Mouse (Mus musculus) layer of hippocampus, postnatal 10 days (tissue): ENCODE measurements around the gene Plekhg2. TPM values are rescaled to one million over a fixed set of nuclear protein-coding genes. Genes with fewer than 3 reads are reported as not detected.

ENCODE experiments used
- DNase-seq, 2 experiments: peaks; one replicate each; pipeline ENCODE4 v3.0.0; 2021; ENCODE audit warnings: low spot score in 2 of 2
- total RNA-seq, 2 experiments: library from RNA; stranded (reverse); gene quantifications; 2 replicates each; pipeline ENCODE4 v1.2.3; 2021

Gene Plekhg2
- total RNA-seq, 2 experiments from 2014 or later, result 13.5 to 13.6 TPM

DNA sequence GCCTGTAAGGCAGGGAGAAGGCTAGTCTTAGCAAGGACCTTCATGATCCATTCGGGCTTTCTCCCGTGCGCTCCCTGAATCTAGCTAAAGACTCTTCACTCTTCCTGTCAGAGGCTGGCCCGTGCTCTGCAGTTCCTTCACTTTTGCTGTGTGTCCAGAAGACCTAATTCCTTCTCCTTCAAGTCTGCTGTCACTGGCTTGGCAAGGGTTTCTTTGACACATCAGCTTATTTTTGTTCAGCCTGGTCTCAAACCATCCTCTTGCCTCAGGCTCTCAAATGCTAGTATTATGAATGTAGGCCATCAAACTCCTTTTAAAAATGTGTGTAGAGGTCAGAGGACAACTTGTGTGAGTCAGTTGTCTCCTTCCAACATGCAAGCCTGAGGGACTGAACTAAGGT, 11.2 kb upstream of the Plekhg2 start:
- no peak for DNase-seq

DNA sequence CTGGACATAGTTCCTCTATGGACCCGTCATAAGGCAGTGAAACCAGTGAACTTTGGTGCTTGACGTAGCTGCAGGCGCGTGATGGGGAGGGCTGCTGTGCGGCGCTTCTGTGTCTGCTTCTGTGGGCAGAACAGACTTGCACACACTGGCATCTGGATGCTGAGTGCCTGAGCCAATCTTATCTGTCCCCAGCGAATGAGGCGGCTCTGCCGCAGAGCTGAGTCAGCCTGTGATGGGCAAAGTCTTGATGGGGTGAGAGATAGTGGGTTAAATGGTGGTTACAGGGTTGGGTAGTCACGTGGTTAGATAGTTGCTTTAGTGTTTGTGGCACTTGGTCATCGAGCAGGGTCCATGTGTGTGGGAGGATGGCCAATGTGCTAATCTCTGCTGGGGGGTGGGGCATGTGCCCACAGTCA, 10.6 kb upstream of the Plekhg2 start:
- no peak for DNase-seq

DNA sequence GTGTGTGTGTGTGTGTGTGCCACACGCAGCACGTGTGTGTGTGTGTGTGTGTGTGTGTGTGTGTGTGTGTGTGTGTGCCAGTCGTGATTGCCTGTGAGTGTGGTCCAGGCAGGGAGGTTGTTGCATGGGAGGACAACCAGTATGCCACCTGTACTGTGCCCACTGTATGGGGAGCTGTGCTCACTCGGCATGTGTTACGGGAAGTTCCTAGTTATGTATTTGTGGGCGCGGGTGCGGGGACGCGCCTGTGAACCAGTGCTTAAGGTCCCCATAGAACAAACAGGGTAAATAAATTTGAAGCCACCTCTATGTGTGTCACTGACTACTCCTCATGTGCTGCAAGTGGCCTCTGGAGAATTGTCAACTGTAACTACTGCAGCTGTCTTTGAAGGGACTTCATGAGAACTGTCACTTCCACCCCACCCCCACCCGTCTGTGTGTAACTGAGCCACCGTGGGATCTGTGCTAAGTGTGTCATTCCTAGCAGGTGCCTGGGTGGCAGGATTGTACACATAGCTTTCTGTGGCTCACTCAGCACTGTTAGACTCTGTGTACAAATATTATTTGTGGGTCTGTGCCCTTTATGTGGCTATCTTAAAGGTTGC, 10.1 kb upstream of the Plekhg2 start:
- DNase-seq, result no peak

DNA sequence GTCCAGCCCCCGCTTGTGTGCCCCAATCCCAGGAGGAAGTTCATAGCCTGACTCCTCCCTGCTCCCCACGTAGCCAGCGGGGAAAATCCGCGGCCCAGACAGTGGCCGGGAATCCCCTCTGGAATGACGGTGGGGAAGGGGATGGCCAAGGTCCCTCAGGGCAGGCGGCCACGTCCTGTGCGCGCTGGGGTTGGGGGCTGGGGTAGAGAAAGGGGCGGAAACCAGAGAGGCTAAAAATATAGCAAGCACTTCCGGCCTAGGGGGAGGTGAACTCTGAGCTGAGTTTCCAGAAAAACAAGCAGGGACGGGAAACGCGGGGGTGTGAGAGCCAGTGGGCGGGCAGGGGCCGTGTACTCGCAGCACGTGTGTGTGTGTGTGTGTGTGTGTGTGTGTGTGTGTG, 9.5 kb upstream of the Plekhg2 start:
- DNase-seq, result no peak

DNA sequence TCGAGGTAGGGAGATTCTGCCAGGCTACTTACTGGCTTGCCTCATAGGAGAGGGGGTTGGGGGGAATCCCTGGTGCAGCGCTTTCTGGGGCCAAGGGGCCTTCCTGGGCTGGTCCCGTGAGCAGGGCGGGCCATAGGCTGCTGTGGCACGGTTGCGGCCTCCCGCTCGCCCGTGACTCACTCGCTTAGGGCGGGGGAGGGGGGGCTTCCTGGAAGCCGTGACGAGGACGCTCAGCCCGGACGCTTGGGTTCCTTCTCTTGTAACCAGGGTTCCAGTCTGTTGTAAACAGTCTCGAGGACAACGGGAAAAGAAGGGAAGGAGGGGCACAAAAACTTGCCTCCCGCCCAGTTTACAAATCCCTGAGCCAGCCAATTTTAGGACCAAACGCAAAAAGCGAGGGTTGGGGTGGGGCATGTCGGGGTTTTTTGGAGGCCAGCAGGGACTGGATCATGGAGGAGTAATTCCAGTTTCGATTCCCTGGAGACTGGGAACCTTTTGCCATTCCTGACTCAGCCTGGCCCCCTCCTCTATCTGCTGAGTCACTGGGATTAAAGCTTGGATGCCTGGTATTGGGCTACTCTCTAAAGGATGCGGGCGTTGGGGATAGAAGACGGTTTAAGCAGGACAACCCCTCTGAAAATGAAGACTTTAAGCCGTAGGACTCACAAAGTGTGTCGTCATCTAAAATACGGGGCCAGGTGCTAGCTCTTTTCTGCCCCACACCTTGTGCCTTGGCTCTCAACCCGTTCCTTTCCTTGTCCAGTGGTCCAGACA, 8.8 kb upstream of the Plekhg2 start:
- no peak for DNase-seq

DNA sequence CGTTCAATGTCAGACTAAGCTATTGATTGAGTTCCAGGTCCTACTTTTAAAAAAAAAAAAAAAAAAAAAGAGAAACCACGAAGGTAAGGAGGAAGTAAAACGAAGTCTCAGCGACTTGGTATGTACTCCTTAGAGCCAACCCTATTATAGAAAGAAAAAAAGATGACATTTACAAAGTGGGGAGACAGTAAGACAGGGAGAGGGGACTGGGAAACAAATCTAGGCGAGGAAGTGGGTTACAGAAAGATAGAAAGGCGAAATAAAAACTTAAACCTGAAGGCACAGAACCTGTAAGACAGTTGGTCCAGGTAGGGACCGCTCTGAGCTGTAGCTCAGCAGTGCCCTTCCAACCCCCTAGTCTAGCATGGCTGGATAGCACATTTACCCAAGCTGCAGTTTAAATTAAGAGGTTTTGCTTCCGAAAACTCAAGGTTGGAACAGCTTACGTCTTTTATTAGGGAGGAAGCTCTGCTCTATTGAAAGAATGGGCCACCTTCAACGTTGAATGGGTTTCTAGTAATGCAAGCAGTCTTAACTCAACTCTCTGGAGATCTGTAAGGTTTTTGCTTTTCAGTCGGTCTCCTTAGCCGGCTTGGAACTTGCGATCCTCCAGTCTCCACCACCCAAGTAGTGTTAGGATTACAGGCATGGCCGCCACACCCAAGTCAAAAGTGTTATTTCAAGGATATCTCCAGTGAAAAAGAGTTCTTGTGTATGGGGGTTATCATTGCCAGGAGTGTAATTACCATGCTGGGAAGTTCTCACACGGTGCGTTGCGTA, 8.0 kb upstream of the Plekhg2 start, which contains the start of gene Zfp36:
Zfp36 (minus strand) TSS at position 17 of the 780 bp plus-strand sequence.
- DNase-seq, result no peak

DNA sequence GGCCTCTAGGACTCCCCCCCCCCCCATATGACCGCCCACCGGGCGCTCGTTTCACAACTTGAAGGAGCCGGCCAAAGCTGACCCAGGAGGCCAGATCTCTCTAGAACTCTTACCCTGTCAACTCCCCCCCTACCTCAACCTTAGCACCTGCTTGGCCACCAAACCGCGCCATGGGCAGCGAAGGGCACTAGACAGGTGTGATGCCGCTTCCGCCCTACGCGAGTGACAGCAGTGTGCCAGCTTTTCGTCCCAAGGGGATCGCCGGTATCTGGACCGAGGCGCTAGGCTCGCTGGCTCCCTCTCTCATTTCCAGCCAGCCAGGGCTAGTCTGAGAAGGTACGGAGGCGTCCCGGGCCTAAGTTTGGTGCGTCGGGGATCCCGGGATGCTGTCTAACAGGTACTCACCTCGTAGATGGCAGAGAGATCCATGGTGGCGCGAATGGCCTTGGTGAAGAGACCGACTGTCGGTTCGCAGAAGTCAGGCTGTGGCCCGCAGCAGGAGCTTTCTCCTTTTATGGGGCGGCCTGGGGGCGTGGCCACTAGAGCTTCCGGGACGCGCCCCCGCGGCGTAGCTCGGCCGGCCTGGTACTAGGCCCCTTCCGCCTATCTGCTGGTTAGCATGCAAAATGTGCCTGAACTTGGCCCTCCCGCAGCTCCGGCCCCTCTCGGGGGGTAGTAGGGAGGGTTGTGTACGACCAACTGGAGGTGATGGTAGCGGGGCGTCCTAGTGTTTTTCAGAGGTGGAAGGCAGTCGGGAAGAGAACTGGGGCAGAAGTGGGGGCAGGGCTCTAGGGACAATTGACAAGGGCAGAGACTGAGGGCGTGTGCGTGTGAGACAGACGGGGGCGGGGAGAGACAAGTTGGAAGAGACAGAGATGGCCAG, 6.6 kb upstream of the Plekhg2 start:
- DNase-seq, result peak; percentile 80 to 87

DNA sequence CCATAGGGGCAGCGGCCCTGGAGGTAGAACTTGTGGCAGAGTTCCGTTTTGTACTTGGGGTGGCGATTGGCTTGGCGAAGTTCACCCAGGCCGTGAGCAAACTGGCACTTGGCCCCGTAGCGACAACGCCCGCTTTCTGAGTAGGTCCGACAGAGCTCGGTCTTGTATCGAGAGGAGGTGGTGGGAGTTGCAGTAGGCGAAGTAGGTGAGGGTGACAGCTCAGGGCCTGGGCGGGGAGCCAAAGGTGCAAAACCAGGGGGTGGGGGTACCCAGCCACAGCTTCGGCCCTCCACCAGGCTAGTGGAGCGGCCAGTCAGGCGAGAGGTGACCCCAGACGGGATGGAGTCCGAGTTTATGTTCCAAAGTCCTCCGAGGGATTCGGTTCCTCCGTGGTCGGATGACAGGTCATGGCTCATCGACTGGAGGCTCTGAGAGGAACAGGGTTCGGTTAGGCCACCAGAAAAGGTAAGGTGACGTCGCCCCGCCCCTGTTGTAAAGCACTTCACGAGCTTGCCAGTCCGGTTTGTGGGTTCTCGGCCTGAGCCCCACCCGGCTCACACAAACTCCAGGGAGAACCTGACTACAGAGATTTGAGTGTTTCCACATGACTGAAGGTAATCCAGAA, 5.8 kb upstream of the Plekhg2 start:
- DNase-seq, result no peak

DNA sequence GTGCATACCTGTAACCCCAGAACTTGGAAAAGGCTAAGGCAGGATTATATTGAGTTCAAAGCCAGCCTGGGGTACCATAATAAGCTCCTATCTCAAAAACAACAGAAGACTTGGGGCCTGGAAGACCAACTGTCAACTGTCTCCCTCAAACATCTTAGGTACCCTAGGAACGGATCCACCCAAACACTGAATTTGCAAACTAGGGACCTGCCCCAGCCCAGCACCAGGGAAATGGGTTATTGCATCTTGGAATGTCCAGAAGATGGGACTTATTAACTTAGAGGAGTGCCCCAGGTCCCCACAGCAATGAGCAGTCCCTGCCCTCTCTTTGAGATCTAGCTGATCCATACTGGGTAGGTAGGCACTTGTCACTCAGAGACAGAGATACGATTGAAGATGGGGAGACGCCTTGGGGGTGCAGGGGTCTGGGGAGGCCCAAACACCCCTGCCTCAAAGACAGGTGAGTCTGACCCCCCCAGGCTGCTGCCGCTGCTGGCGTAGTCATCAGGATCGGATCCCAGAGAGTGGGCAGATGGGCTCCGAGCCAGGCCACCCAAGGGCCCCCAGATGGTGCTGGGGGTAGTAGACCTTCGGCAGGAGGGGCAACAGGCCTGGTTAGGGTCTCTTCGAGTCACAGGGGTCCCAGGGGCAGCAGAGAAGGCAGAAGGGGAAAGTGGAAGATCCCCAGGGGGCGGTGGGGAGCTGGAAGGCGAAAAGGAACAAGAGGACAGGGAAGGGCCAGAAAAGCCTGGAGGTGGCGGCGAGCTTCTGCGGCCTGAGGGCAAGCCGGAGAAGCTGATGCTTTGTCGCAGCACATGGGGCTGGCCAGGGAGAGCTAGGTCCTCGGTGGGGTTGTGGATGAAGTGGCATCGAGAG, 5.0 kb upstream of the Plekhg2 start:
- DNase-seq, result no peak

DNA sequence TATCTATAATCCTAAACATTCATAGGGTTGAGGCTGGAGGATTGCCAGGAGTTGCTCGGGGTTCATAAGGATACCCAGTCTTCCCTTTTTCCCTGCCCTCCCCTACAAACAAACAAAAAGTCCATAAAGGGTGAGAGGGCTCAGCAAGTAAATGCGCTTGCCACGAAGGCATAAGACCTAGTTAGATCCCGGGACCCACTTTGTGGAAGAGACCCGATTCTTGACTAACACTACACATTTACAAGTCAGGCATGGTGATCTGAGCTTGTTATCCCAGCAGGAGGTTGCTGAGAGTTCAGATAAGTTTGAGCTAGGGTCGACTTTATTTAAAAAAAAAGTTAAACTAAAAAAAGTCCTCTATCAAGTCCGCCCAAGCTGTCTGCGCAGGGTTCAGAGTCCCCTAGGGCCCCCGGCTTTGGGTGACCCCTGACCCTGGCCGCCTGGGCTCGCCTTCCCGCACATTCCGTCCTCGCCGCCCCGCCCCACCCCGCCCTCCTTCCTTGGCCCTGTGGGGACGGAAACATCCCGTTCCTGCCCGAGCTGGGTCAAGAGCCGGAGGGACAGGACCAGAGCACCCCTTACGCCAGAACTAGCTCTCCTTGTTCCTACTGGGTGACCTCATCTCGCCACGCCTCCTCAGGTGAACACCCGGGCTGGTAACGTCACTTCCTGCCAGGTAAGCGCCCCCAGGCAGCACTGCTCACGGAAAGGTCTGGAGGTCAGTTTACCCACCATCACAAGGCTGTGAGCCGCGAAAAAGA, 3.8 kb upstream of the Plekhg2 start:
- DNase-seq, result no peak

DNA sequence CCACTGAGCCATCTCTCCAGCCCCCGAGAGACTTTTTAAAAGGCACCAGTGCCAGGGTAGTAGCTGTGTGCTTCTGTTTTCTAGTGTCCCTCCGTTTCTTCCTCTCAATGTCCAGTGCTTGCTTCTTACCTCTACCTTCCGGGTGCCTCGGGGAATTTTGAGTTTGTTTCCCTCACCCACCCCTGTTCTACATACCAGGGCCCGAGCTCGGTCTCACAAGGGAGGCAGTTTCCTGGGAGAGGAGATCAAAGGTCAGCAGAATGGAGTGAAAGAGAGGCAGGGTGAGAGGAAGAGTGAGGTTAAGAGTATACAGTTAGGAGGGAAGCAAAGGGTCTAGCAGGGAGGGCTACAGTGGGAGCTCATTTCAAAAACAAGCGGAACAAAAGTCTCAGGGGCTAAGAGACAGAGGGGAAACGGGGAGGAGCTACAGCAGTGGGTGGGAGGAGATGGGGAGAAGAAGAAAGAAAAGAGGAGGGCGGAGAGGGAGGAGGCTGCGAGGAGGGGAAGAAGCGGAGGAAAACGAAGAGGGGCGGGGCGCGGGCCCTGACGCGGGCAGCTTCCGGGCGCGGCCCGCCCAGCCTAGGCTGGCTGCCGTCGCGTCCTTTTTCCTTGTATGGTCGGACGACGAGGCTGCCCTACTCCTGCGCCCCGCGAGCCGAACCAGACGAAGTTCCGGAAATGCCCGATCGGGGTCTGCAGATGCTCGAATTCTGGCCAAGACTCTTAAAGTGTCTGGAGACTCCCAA, 3.0 kb upstream of the Plekhg2 start:
- DNase-seq, result peak; percentile 71 to 80

DNA sequence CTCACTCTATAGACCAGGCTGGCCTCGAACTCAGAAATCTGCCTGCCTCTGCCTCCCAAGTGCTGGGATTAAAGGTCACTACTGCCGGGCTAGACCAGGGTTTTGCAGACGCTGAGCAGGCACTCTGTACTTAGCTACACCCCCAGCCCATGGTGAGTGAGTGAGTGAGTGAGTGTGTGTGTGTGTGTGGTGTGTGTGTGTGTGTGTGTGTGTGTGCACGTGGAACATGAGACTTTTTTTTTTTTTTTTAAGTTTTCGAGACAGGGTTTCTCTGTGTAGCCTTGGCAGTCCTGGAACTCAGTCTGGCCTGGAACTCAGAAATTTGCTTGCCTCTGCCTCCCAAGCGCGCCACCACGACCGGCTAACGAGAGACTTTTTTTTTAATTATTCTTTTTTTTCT, 2.2 kb upstream of the Plekhg2 start:
- no peak for DNase-seq

DNA sequence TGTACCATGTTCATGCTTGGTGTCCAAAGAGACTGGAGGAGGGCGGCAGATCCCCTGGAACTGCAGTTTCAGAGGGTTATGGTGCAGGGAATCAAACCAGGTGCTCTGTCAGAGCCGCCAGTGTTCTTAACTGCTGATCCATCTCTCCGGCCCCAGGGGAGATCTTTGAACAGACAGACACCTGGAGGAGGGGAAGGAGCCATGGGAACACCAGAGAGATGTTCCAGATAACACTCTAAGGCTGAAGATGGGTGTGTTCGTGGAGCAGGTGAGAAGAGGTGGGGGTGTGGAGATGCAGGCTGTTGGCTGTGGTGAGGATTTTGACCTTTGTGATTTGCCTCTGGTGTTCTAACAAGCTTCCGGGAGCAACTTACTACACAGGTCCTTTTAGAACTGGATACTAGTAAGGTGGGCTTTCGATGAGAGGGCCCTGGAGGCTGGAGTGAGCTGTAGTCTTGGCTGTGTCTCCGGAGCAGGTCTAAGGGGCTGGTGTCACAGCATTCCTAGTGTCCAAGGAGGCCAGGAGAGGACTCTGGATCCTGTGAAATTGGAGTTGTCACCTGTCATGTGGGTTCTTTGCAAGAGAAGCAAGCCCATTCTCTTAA, 1.6 kb upstream of the Plekhg2 start:
- no peak for DNase-seq

DNA sequence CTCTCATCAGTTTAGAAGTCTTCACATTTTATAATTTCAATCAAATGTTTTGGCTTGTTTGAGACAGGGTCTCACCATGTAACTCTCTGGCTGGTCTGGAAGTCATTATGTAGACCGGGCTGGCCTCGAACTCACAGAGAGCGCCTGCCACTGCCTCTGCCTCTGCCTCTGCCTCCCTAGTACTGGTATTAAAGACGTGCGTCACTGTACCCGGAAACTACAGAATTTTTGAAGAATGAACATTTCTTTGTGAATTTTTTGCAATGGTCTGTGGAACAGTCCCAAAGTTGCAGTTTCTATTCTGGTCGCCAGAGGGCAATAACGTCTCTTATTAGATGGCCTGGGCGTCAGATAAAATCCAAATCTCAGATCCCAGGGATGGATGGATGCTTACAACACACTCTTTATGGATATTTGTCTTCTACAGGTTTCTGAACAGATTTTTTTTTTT, 757 bp upstream of the Plekhg2 start:
- peak; percentile 80 to 82 for DNase-seq

DNA sequence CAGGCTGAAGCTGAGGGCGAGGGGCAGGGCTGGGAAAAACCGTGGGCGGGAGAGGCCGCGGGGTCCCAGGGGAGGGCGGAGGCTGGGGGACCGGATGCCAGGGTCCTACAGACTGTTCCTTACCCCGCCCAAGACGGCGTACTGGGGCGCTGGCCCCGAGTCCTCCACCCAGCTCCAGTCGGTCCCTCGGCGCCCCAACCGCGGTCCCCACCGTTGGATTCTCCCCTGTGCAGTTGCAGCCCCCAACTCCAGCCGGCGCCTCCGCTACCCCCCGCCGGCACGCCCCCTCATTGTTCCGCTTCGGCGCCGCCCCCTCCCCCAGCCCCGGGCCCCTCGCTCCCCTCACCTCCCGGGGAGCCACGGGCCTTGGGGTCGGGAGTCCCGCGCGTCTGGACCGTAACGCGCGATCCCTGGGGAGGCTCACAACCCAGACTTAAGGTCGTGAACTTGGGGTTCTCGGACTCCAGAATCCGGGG, 847 bp downstream of the Plekhg2 start:
- DNase-seq, result no peak

DNA sequence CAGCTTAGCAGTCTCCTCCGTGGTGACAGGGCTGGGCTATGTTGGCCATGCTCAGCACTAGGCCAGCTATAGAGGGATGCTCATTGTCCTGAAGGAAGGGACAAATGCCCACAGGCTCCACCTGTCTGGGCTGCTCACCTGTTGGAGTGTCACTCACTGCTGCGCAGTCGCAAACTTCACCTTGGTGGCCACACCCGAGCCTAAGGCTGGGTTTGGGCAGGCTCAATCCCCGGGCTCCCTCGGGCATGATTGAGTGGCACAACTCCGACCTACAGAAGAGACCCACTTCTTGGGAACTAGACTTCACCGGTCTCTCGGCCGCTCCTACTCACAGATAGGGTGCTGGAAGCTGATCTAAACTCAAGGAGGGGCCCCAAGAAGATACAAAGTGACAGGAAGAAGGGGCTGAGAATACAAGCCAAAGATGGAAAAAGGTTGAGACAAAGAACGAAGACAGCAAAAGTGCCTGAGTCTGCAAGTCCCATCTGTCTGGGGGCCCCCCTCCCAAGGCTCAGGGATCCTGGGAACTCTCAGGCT, 1.4 kb downstream of the Plekhg2 start:
- no peak for DNase-seq

DNA sequence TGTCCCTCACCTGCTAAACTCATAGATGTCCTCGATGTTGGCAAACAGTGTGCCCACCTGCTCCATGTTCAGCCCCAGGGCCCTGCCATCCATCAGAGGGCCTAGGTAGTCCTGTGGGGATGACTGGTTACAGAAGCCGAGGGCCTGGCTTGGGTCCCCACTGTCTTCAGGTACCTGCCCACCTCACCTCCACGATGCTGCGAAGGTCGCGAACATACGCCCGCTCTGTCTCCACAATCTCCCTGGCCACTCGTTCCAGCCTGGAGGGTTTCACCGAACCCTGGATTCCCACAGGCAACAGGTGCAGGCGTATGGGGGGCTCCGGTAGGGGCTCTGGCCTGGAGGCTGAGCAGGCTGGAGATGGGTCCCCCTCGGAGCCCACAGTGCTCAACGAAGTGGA, 2.3 kb downstream of the Plekhg2 start:
- no peak for DNase-seq
